Mouse (Mus musculus) hindbrain, postnatal 0 days (tissue): ENCODE measurements around the gene Gtf2b. TPM values are rescaled to one million over a fixed set of nuclear protein-coding genes. Genes with fewer than 3 reads are reported as not detected.
A peak's percentile ranks its signal among the peaks of the same experiment; 100 is the strongest.

Experiments used
- ATAC-seq: fragments of 200-750 bp; cut with Nextera tagmentation; 2 replicates; pipeline ENCODE4 v1.8.0; 2017; ENCODE audit warnings: mild to moderate bottlenecking, moderate TSS enrichment, moderate library complexity
- DNase-seq: peaks from one replicate; pipeline ENCODE4 v3.0.0-alpha.2; 2015; ENCODE audit warnings: low spot score
- H3K27ac ChIP-seq: fragments of 300-500 bp; sonication (generic); 2 replicates; pipeline ENCODE4 v1.5.1; 2014; ENCODE audit warnings: mild to moderate bottlenecking
- H3K27me3 ChIP-seq: fragments of 300-500 bp; sonication (generic); 2 replicates; pipeline ENCODE4 v1.6.1; 2014; ENCODE audit warnings: low read length, mixed read lengths; ENCODE audit not compliant: insufficient read depth
- H3K36me3 ChIP-seq: fragments of 300-500 bp; sonication (generic); 2 replicates; pipeline ENCODE4 v1.6.1; 2014; ENCODE audit warnings: low read length, mixed read lengths; ENCODE audit not compliant: insufficient read depth
- H3K4me1 ChIP-seq: fragments of 300-500 bp; sonication (generic); 2 replicates; pipeline ENCODE4 v1.6.1; 2014; ENCODE audit warnings: antibody characterized with exemption, low read length, mixed read lengths; ENCODE audit not compliant: insufficient read depth
- H3K4me2 ChIP-seq: fragments of 300-500 bp; sonication (generic); 2 replicates; pipeline ENCODE4 v1.6.1; 2014; ENCODE audit warnings: low read depth, mild to moderate bottlenecking, low read length, moderate library complexity, mixed read lengths
- H3K4me3 ChIP-seq: fragments of 300-500 bp; sonication (generic); 2 replicates; pipeline ENCODE4 v1.5.1; 2014; ENCODE audit warnings: low read length
- H3K9ac ChIP-seq: fragments of 300-500 bp; sonication (generic); replicated peaks from 2 replicates; pipeline ENCODE4 v1.6.1; 2014; ENCODE audit warnings: mild to moderate bottlenecking, low read length, moderate library complexity, mixed read lengths
- H3K9me3 ChIP-seq: fragments of 300-500 bp; sonication (generic); 2 replicates; pipeline ENCODE4 v1.6.1; 2016; ENCODE audit warnings: low read length, mixed read lengths
- CTCF ChIP-seq: IDR thresholded peaks from 2 replicates; pipeline ENCODE4 v1.5.1; 2016; ENCODE audit warnings: antibody characterized with exemption, control low read depth, low read depth
- WGBS: fragments of 180-500 bp; shearing (Covaris S2); extraction: QIAGEN DNeasy Blood & Tissue Kit; methylation state at CpG from one replicate; pipeline ENCODE4 v1.1.7; 2014; 5-methylcytosine and 5-hydroxymethylcytosine counted together
- polyA plus RNA-seq: library from polyadenylated mRNA; unstranded; fragments of >200 nt; fragmentation: Nextera tagmentation; extraction: Ambion mirVana; gene quantifications from 2 replicates; pipeline ENCODE4 v1.2.1, GENCODE M21; 2015
- total RNA-seq: library from RNA; depleted of rRNA; stranded (reverse); fragments of >200 nt; gene quantifications from 2 replicates; pipeline ENCODE4 v1.2.3, GENCODE M21; 2014

The Gtf2b gene
- total and polyA plus RNA-seq, 2 experiments from 2014 or later = 31.0 to 57.5 TPM

DNA sequence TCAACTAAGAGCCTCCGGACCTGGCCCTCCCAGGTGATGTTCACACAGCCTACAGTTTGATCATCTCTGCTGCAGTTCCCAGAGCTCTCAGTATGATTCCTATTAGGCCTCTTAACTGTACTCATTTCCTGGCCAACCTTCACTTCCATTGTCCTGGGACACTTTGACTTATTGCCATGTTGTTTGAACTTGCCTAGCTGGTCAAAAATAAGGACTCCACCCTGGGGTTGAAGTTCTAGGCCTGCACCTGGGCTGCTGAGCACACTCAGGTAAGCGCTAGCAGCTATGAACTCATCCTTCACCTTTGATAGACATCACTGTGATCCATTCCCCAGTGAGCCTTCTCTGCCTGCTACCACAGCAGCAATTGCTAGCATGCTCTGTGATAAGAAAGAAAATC is 19.8 kb upstream of the Gtf2b start:
- no peak for ATAC-seq
- no peak for DNase-seq
- no peaks in the 10 kb centered on the region for H3K9me3 ChIP-seq
- TF ChIP-seq CTCF = no peak
- no peak overlapping the region for H3K4me2 ChIP-seq
- H3K4me1 ChIP-seq = no peaks in the 10 kb centered on the region
- H3K4me3 ChIP-seq = no peak overlapping the region
- no peak overlapping the region for H3K9ac ChIP-seq
- H3K36me3 ChIP-seq = no peaks in the 10 kb centered on the region
- H3K27ac ChIP-seq = no peak overlapping the region
- H3K27me3 ChIP-seq = no peaks in the 10 kb centered on the region
- WGBS = 98% methylated on average over 2 of the region's 2 CpGs

GRCm38 (mm10) chr3:142747673-142748072 is 17.2 kb upstream of the Gtf2b start:
- TF ChIP-seq CTCF = no peak
- H3K4me3 ChIP-seq = no peak overlapping the region
- no peaks in the 10 kb centered on the region for H3K36me3 ChIP-seq
- ATAC-seq (no peak), DNase-seq (no peak)
- no peak overlapping the region for H3K4me2 ChIP-seq
- WGBS = 95% methylated on average over 7 of the region's 7 CpGs
- H3K27me3 ChIP-seq = no peaks in the 10 kb centered on the region
- H3K4me1 ChIP-seq = no peaks in the 10 kb centered on the region
- H3K9ac ChIP-seq = no peak overlapping the region
- no peaks in the 10 kb centered on the region for H3K9me3 ChIP-seq
- H3K27ac ChIP-seq = no peak overlapping the region

DNA sequence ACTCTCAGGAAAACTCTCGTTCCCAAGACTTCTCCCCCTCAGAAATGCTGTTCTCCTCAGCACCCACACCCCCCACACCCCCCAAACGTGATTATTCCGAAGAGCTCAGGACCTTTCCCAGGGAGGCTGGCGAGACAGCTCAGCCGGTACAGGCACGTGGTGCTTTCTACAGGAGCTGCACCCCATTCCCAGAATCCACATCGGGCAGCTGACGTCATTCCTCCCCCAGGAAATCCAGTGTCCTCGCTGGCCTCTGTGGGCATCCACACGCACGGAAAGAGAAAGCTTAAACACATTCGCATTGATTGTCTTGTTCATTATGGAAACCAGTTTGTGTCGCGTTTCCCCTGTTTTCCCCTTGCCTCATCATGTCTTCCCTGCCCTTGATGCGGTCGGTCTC is 15.7 kb upstream of the Gtf2b start:
- H3K27ac ChIP-seq = no peak overlapping the region
- no peak overlapping the region for H3K4me3 ChIP-seq
- DNase-seq (no peak), ATAC-seq (no peak)
- H3K36me3 ChIP-seq = no peaks in the 10 kb centered on the region
- H3K27me3 ChIP-seq = no peaks in the 10 kb centered on the region
- WGBS = 87% methylated on average over 16 of the region's 16 CpGs
- TF ChIP-seq CTCF = no peak
- no peak overlapping the region for H3K4me2 ChIP-seq
- H3K4me1 ChIP-seq = no peaks in the 10 kb centered on the region
- H3K9ac ChIP-seq = no peak overlapping the region
- H3K9me3 ChIP-seq = no peaks in the 10 kb centered on the region

DNA sequence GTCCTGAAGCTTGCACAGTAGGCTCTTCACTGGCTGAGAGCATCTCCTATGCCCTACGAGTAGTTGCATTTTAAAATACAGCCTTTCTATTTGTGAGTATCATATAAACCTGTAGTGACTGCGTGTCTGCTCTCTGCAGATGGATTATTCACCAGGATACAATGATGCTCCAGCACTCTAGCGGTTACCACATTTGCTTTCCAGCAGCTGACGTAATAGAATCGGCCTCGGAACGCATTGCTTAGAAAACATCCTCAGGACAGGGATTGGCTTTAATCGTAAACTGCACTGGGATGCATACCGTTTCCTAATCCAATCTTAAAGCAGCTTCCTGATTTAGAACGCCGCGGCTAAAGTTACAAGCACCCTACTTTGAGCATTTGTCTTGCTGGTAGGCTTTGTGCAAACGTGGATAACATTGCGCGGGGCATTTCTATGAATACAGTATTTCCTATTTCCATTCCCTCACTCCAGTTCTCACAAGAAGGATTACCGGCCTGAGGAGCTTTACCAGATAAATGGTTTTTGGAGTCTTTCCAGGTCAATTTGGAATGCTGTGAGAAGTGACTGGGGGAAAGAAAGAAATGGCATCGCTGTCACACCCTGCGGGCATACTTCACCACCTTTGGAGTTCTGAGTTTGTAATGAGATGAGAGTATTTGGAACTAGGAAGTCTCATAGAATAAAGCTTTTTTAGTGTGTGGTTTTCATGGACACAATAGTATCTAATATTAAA is 9.5 kb upstream of the Gtf2b start:
- Histone ChIP-seq H3K4me2 (no peak overlapping the region), H3K4me3 (no peak overlapping the region)
- ATAC-seq = peak; percentile 55; the same call in 1 of the 2 replicates

GRCm38 (mm10) chr3:142757841-142758240 is 7.0 kb upstream of the Gtf2b start:
- ATAC-seq (no peak), DNase-seq (no peak)
- Histone ChIP-seq H3K27me3 (no peaks in the 10 kb centered on the region), H3K4me2 (no peak overlapping the region), H3K27ac (no peak overlapping the region), H3K9ac (no peak overlapping the region), H3K4me1 (no peaks in the 10 kb centered on the region), H3K9me3 (no peaks in the 10 kb centered on the region), H3K36me3 (no peaks in the 10 kb centered on the region), H3K4me3 (no peak overlapping the region)
- 64% methylated on average over 12 of the region's 12 CpGs for WGBS
- TF ChIP-seq CTCF = no peak

More for the DNA sequence above, 9.5 kb upstream of the Gtf2b start:
- peak; percentile 53 for DNase-seq
- no peak overlapping the region for H3K9ac ChIP-seq
- 65% methylated on average over 18 of the region's 18 CpGs for WGBS
- no peaks in the 10 kb centered on the region for H3K9me3 ChIP-seq
- no peak overlapping the region for H3K27ac ChIP-seq
- no peaks in the 10 kb centered on the region for H3K36me3 ChIP-seq
- no peak for TF ChIP-seq CTCF
- no peaks in the 10 kb centered on the region for H3K27me3 ChIP-seq
- H3K4me1 ChIP-seq = no peaks in the 10 kb centered on the region

DNA sequence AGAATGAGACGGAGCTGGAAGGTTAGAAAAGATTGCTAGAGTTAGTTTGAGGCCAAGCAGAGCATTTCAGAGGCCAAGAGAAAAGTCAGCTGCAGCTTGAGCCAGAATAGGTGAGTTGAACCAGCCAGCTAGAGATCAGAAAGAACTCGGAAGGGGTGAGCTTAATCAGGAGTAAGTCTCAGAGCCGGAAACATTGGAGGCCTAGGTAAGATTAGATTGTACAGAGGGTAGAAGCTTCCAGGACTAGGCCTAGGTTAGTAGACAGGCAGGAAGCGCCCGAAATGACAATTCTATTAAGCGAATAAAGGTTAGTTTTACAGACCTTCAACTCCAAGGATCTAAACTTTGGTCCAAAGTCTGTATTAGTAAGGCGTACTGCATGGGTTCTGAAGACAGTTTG is 6.3 kb upstream of the Gtf2b start:
- 89% methylated on average over 7 of the region's 7 CpGs for WGBS
- no peak for DNase-seq
- Histone ChIP-seq H3K4me1 (no peaks in the 10 kb centered on the region), H3K27me3 (no peaks in the 10 kb centered on the region), H3K9me3 (no peaks in the 10 kb centered on the region), H3K4me3 (no peak overlapping the region), H3K9ac (no peak overlapping the region), H3K27ac (no peak overlapping the region), H3K4me2 (no peak overlapping the region), H3K36me3 (no peaks in the 10 kb centered on the region)
- no peak for ATAC-seq
- no peak for TF ChIP-seq CTCF

- ATAC-seq = no peak
Measured at GRCm38 (mm10) chr3:142760356-142760755, 4.5 kb upstream of the Gtf2b start.

More at GRCm38 (mm10) chr3:142760356-142760755, 4.5 kb upstream of the Gtf2b start:
- Histone ChIP-seq H3K27me3 (no peaks in the 10 kb centered on the region), H3K9me3 (no peaks in the 10 kb centered on the region), H3K4me1 (no peaks in the 10 kb centered on the region), H3K4me2 (no peak overlapping the region), H3K36me3 (no peaks in the 10 kb centered on the region), H3K9ac (no peak overlapping the region), H3K27ac (no peak overlapping the region), H3K4me3 (no peak overlapping the region)
- no peak for DNase-seq
- no peak for TF ChIP-seq CTCF
- WGBS = 67% methylated on average over 6 of the region's 6 CpGs
